Mouse (Mus musculus): ENCODE measurements around the gene Igsf3. TPM values are rescaled to one million over a fixed set of nuclear protein-coding genes. Genes with fewer than 3 reads are reported as not detected.
A peak's percentile ranks its signal among the peaks of the same experiment; 100 is the strongest.

The Igsf3 gene
- polyA plus RNA-seq, 1 experiment from 2014 or later = 32.0 TPM

GRCm38 (mm10) chr3:101396061-101396460 is 19.2 kb downstream of the Igsf3 start:
- H3K9me3 ChIP-seq = no peaks in the 10 kb centered on the region
- H3K36me3 ChIP-seq = no peaks in the 10 kb centered on the region
- H3K9ac ChIP-seq = no peak overlapping the region
- 0 out of 2 replicates have a peak overlapping the region, but pooled peaks have one; percentile 52 for H3K27ac ChIP-seq
- H3K27me3 ChIP-seq (replicated peaks) = no peaks in the 10 kb centered on the region
- WGBS = 72% methylated on average over 3 of the region's 3 CpGs
- no peak overlapping the region for H3K4me2 ChIP-seq
- no peak for ATAC-seq (ENCODE audit: insufficient read depth, low FRiP score, low read depth)
- H3K4me3 ChIP-seq (replicated peaks) = no peak overlapping the region
- peaks cover 68% of the 10 kb centered on the region for H3K4me1 ChIP-seq

GRCm38 (mm10) chr3:101396726-101397263 is 19.9 kb downstream of the Igsf3 start:
- Histone ChIP-seq H3K9me3 (no peaks in the 10 kb centered on the region), H3K4me2 (no peak overlapping the region), H3K9ac (no peak overlapping the region), H3K36me3 (no peaks in the 10 kb centered on the region), H3K4me3 (replicated peaks) (no peak overlapping the region), H3K4me1 (peaks cover 71% of the 10 kb centered on the region), H3K27me3 (replicated peaks) (no peaks in the 10 kb centered on the region), H3K27ac (no peak overlapping the region)
- ATAC-seq (ENCODE audit: insufficient read depth, low FRiP score, low read depth) = no peak
- 44% methylated on average over 13 of the region's 13 CpGs for WGBS

GRCm38 (mm10) chr3:101397422-101397821 is 20.5 kb downstream of the Igsf3 start:
- H3K27me3 ChIP-seq (replicated peaks) = no peaks in the 10 kb centered on the region
- 84% methylated on average over 4 of the region's 4 CpGs for WGBS
- H3K4me3 ChIP-seq (replicated peaks) = no peak overlapping the region
- H3K9me3 ChIP-seq = no peaks in the 10 kb centered on the region
- H3K36me3 ChIP-seq = no peaks in the 10 kb centered on the region
- H3K4me1 ChIP-seq = peaks cover 73% of the 10 kb centered on the region
- H3K9ac ChIP-seq = no peak overlapping the region
- ATAC-seq (ENCODE audit: insufficient read depth, low FRiP score, low read depth) = no peak
- H3K4me2 ChIP-seq = no peak overlapping the region
- H3K27ac ChIP-seq = 0 out of 2 replicates have a peak overlapping the region, but pooled peaks have one; percentile 70

GRCm38 (mm10) chr3:101398071-101398786 is 21.3 kb downstream of the Igsf3 start:
- WGBS = 37% methylated on average over 12 of the region's 12 CpGs
- Histone ChIP-seq H3K4me3 (replicated peaks) (no peak overlapping the region), H3K36me3 (no peaks in the 10 kb centered on the region), H3K9ac (no peak overlapping the region), H3K27ac (peak overlapping the region; percentile 70), H3K4me2 (peak overlapping the region; percentile 1; the same call in 1 of the 2 replicates), H3K4me1 (peaks cover 69% of the 10 kb centered on the region), H3K27me3 (replicated peaks) (no peaks in the 10 kb centered on the region), H3K9me3 (no peaks in the 10 kb centered on the region)
- ATAC-seq (ENCODE audit: insufficient read depth, low FRiP score, low read depth) = no peak

GRCm38 (mm10) chr3:101398877-101399276 is 22.0 kb downstream of the Igsf3 start:
- no peaks in the 10 kb centered on the region for H3K27me3 ChIP-seq (replicated peaks)
- no peaks in the 10 kb centered on the region for H3K9me3 ChIP-seq
- H3K36me3 ChIP-seq = no peaks in the 10 kb centered on the region
- 0 out of 2 replicates have a peak overlapping the region, but pooled peaks have one; percentile 1 for H3K4me2 ChIP-seq
- peaks cover 66% of the 10 kb centered on the region for H3K4me1 ChIP-seq
- H3K9ac ChIP-seq = no peak overlapping the region
- 77% methylated on average over 2 of the region's 2 CpGs for WGBS
- H3K27ac ChIP-seq = peak overlapping the region; percentile 70
- ATAC-seq (ENCODE audit: insufficient read depth, low FRiP score, low read depth) = no peak
- no peak overlapping the region for H3K4me3 ChIP-seq (replicated peaks)

- 32% methylated on average over 5 of the region's 5 CpGs for WGBS
- Histone ChIP-seq H3K4me2 (no peak overlapping the region), H3K4me3 (replicated peaks) (no peak overlapping the region), H3K27me3 (replicated peaks) (no peaks in the 10 kb centered on the region), H3K9ac (no peak overlapping the region), H3K4me1 (peaks cover 64% of the 10 kb centered on the region), H3K27ac (no peak overlapping the region), H3K9me3 (no peaks in the 10 kb centered on the region), H3K36me3 (no peaks in the 10 kb centered on the region)
- ATAC-seq (ENCODE audit: insufficient read depth, low FRiP score, low read depth) = no peak
Observed at GRCm38 (mm10) chr3:101401501-101401900, 24.6 kb downstream of the Igsf3 start.

- Histone ChIP-seq H3K36me3 (no peaks in the 10 kb centered on the region), H3K9me3 (no peaks in the 10 kb centered on the region), H3K4me3 (replicated peaks) (no peak overlapping the region), H3K27ac (peak overlapping the region; percentile 48), H3K4me1 (peaks cover 62% of the 10 kb centered on the region), H3K4me2 (no peak overlapping the region), H3K27me3 (replicated peaks) (no peaks in the 10 kb centered on the region), H3K9ac (no peak overlapping the region)
- ATAC-seq (ENCODE audit: insufficient read depth, low FRiP score, low read depth) = no peak
- WGBS = 51% methylated on average over 13 of the region's 13 CpGs
Observed at GRCm38 (mm10) chr3:101404620-101405415, 27.9 kb downstream of the Igsf3 start.

- Histone ChIP-seq H3K4me3 (replicated peaks) (no peak overlapping the region), H3K4me2 (no peak overlapping the region; the same call in 1 of the 2 replicates), H3K4me1 (peaks cover 64% of the 10 kb centered on the region), H3K27me3 (replicated peaks) (no peaks in the 10 kb centered on the region), H3K9ac (no peak overlapping the region), H3K9me3 (no peaks in the 10 kb centered on the region), H3K27ac (peak overlapping the region; percentile 48), H3K36me3 (no peaks in the 10 kb centered on the region)
- peak; percentile 20; the same call in 1 of the 2 replicates for ATAC-seq (ENCODE audit: insufficient read depth, low FRiP score, low read depth)
- WGBS = 32% methylated on average over 10 of the region's 10 CpGs
Observed at GRCm38 (mm10) chr3:101405495-101405894, 28.6 kb downstream of the Igsf3 start.

- H3K4me2 ChIP-seq = no peak overlapping the region
- H3K4me3 ChIP-seq (replicated peaks) = no peak overlapping the region
- H3K27ac ChIP-seq = peak overlapping the region; percentile 48
- ATAC-seq (ENCODE audit: insufficient read depth, low FRiP score, low read depth) = peak; percentile 60
- H3K36me3 ChIP-seq = no peaks in the 10 kb centered on the region
- H3K9me3 ChIP-seq = no peaks in the 10 kb centered on the region
- H3K27me3 ChIP-seq (replicated peaks) = no peaks in the 10 kb centered on the region
- peaks cover 70% of the 10 kb centered on the region for H3K4me1 ChIP-seq
- WGBS = 46% methylated on average over 3 of the region's 3 CpGs
- no peak overlapping the region for H3K9ac ChIP-seq
Observed at GRCm38 (mm10) chr3:101406097-101406496, 29.2 kb downstream of the Igsf3 start.

- Histone ChIP-seq H3K9ac (no peak overlapping the region), H3K4me2 (no peak overlapping the region), H3K4me1 (peaks cover 71% of the 10 kb centered on the region), H3K4me3 (replicated peaks) (no peak overlapping the region), H3K27me3 (replicated peaks) (no peaks in the 10 kb centered on the region), H3K9me3 (no peaks in the 10 kb centered on the region), H3K36me3 (no peaks in the 10 kb centered on the region), H3K27ac (no peak overlapping the region)
- 72% methylated on average over 8 of the region's 8 CpGs for WGBS
- ATAC-seq (ENCODE audit: insufficient read depth, low FRiP score, low read depth) = no peak
Observed at GRCm38 (mm10) chr3:101407568-101407967, 30.7 kb downstream of the Igsf3 start.

GRCm38 (mm10) chr3:101408953-101409750 is 32.3 kb downstream of the Igsf3 start:
- H3K4me2 ChIP-seq = peak overlapping the region; percentile 29; the same call in 1 of the 2 replicates
- H3K27ac ChIP-seq = peak overlapping the region; percentile 71
- WGBS = 30% methylated on average over 20 of the region's 20 CpGs

More at GRCm38 (mm10) chr3:101408953-101409750, 32.3 kb downstream of the Igsf3 start:
- ATAC-seq (ENCODE audit: insufficient read depth, low FRiP score, low read depth) = no peak
- Histone ChIP-seq H3K36me3 (no peaks in the 10 kb centered on the region), H3K27me3 (replicated peaks) (no peaks in the 10 kb centered on the region), H3K4me1 (peaks cover 67% of the 10 kb centered on the region), H3K4me3 (replicated peaks) (no peak overlapping the region), H3K9ac (no peak overlapping the region), H3K9me3 (no peaks in the 10 kb centered on the region)

All from stomach, embryonic 15.5 days (tissue).